Mouse (Mus musculus): ENCODE results near the gene Gm5796. TPM values are rescaled to one million over a fixed set of nuclear protein-coding genes. Genes with fewer than 3 reads are reported as not detected.
"Not testable (repeated sequence)": the region's sequence is repeated elsewhere in the genome, so short reads cannot be mapped to it uniquely, and the experiment has no call there.

Gene Gm5796
- not detected in 2 replicates for polyA plus RNA-seq (2012)

DNA sequence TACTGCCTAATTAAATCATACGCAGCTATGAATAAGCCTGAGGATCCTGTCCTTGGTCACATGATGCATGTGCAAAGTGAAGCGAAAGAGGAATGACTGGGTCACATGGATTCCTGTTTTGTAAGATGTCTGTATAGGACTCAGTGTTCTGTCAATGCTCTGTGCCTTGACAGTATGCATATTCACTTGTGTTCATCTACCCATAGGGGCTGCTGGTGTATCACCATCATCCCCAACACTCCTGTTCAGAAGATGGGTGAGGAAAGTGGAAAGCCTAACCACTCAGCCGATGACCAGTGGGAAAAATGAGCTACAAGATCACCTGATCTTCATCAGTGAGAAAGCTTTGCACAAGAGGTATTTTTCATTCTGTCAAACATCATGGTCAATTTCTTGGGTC is at the start of gene Gm5796:
Gm5796 (plus strand) TSS at position 301 of the 400 bp plus-strand sequence.
- not testable (repeated sequence) for H3K4me1 ChIP-seq (ENCODE audit: control insufficient read depth); H3K27me3 ChIP-seq (ENCODE audit: control insufficient read depth); H3K9me3 ChIP-seq (ENCODE audit: control insufficient read depth, low read length); H3K36me3 ChIP-seq (ENCODE audit: control insufficient read depth); H3K4me3 ChIP-seq (replicated peaks)

DNA sequence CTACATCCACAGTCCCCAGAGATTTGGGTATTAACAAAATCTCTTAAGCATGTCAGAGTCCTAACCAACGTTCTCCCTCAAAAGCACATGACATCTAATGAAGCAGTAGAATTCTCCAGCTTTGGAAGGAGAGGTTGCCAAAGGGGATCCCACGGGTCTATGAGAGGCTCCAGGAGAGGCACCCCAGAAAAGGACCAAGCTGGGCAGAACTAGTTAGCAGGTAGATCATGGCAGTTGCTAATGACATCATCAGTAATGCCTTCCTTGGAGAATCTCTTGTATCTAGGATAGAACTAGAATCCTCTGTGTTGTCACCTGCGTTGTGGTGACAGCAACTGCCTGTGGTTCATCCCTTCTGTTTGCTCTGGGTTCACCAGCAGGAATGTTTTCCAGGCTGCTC is 25.6 kb upstream of the Gm5796 start, which contains the start of gene Gm3099:
Gm3099 (plus strand) TSS at position 301 of the 400 bp plus-strand sequence.
- H3K27me3 ChIP-seq (ENCODE audit: control insufficient read depth); H3K4me1 ChIP-seq (ENCODE audit: control insufficient read depth); H3K9me3 ChIP-seq (ENCODE audit: control insufficient read depth, low read length); H3K4me3 ChIP-seq (replicated peaks); H3K36me3 ChIP-seq (ENCODE audit: control insufficient read depth): not testable (repeated sequence)

DNA sequence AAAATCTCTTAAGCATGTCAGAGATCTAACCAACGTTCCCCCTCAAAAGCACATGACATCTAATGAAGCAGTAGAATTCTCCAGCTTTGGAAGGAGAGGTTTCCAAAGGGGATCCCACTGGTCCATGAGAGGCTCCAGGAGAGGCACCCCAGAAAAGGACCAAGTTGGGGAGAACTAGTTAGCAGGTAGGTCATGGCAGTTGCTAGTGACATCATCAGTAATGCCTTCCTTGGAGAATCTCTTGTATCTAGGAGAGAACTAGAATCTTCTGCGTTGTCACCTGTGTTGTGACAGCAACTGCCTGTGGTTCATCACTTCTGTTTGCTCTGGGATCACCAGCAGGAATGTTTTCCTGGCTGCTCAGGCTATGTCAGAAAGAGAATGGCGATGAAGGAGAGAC is 60.1 kb downstream of the Gm5796 start, which contains the start of gene Gm3115:
Gm3115 (plus strand) TSS at position 301 of the 400 bp plus-strand sequence.
- H3K27me3 ChIP-seq (ENCODE audit: control insufficient read depth); H3K36me3 ChIP-seq (ENCODE audit: control insufficient read depth); H3K4me1 ChIP-seq (ENCODE audit: control insufficient read depth); H3K9me3 ChIP-seq (ENCODE audit: control insufficient read depth, low read length); H3K4me3 ChIP-seq (replicated peaks): not testable (repeated sequence)

Other genes starting within 250 kb of the Gm5796 start
- not detected in 2 replicates for gene Gm3002, start 213.9 kb upstream of the Gm5796 start, polyA plus RNA-seq (2012)
- gene Gm3033, start 177.7 kb upstream of the Gm5796 start, polyA plus RNA-seq (2012), result not detected in 2 replicates
- not detected in 2 replicates for gene Gm2916, start 139.8 kb upstream of the Gm5796 start, polyA plus RNA-seq (2012)
- not detected in 2 replicates for gene Gm3029, start 92.2 kb upstream of the Gm5796 start, polyA plus RNA-seq (2012)
- gene Gm3095, start 60.4 kb upstream of the Gm5796 start, polyA plus RNA-seq (2012), result not detected in 2 replicates
- gene Gm3099, start 25.5 kb upstream of the Gm5796 start, polyA plus RNA-seq (2012), result not detected in 2 replicates
- not detected in 2 replicates for gene Gm3115, start 60.2 kb downstream of the Gm5796 start, polyA plus RNA-seq (2012)
- gene Gm8108, start 86.6 kb downstream of the Gm5796 start, polyA plus RNA-seq (2012), result not detected in 2 replicates
- gene Gm3127, start 141.1 kb downstream of the Gm5796 start, polyA plus RNA-seq (2012), result not detected in 2 replicates
- not detected in 2 replicates for gene Gm2974, start 158.6 kb downstream of the Gm5796 start, polyA plus RNA-seq (2012)
- gene Gm3138, start 225.7 kb downstream of the Gm5796 start, polyA plus RNA-seq (2012), result 0.02 TPM in 2 replicates

Data from erythroblast, embryonic 14.5 days (primary cell).